Mouse (Mus musculus): ENCODE results near the gene Uncx. TPM values are rescaled to one million over a fixed set of nuclear protein-coding genes. Genes with fewer than 3 reads are reported as not detected.

The Uncx gene
- polyA plus RNA-seq, 1 experiment from 2014 or later: 24.9 TPM

DNA sequence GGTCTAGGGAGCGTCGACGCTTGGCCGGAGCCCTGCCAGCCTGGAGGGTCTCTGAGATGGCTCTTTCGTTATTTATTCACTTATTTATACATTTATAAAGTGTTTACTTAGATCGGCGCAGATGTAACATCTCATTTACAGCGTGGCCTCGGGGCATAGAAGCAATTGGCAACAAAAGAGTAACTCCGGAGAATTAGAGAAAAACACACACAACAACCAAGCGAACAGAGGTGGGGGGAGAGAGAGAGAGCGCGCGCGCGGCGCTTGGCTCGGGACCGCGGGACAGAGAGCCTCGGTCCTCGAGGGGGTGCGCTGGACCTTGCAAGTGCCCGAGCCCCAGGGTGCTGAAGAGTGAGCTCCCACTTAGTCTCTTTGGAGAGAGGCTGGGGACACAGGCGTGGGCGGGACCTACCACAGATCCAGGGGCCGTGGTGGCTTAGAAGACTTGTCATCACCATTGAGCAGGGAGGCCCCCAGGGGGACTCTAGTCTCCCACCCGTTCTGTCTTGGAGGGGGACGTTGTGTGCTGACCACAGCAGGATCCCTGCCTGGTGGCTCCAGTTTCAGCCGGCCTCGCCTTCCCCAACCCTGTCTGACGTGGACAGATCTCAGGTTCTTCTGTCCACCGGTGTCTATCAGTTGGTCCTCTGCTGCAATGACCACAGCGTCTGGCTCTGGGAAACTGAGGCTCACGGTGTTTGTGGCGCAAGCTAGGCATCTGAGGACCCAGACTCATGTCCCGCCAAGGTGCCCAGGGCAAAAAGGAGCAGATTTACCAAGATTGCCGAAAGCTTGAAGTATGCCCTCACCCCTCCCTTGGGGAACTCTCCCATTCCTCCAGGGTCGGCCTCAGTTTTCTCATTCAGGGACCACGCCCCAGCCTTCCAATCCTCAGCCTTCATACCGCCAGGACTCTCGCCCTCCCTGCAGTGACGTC is 14.5 kb downstream of the Uncx start:
- Histone ChIP-seq H3K27ac (ENCODE audit: low read depth, low read length) (peak overlapping the region; percentile 42; the same call in 1 of the 2 replicates), H3K9me3 (ENCODE audit: control insufficient read depth, low read length) (no peaks in the 10 kb centered on the region), H3K4me1 (ENCODE audit: control insufficient read depth, insufficient read depth, low read depth, low read length) (peaks cover 39% of the 10 kb centered on the region), H3K27me3 (replicated peaks; ENCODE audit: control insufficient read depth, insufficient read depth, low read length) (peaks cover 26% of the 10 kb centered on the region), H3K36me3 (ENCODE audit: control insufficient read depth, insufficient read depth, low read length) (no peaks in the 10 kb centered on the region), H3K9ac (ENCODE audit: low read depth, low read length) (no peak overlapping the region; the same call in 1 of the 2 replicates), H3K4me2 (ENCODE audit: low read length) (peak overlapping the region; percentile 46), H3K4me3 (ENCODE audit: low read length) (no peak overlapping the region)
- 4% methylated on average over 43 of the region's 43 CpGs for WGBS
- peak; percentile 46; the same call in 1 of the 2 replicates for ATAC-seq

DNA sequence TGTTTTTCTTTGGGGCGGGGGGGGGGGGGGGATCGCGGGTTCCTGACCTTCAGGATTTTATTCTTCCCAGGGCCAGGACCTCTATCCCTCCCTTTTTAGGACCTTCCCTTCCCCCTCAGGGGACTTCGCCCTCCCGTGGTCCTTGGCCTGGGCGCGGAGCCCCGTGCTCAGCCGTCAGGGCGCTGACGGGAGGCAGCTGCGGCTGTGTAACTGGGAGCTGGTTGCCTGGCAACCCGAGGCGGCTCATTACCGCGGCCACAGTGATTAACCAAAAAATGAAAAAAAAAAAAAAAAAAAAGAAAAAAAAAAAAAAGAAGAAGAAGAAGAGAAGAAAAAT is 15.1 kb downstream of the Uncx start:
- H3K4me1 ChIP-seq (ENCODE audit: control insufficient read depth, insufficient read depth, low read depth, low read length): peaks cover 39% of the 10 kb centered on the region
- no peak overlapping the region for H3K4me3 ChIP-seq (ENCODE audit: low read length)
- peak overlapping the region; percentile 42; the same call in 1 of the 2 replicates for H3K27ac ChIP-seq (ENCODE audit: low read depth, low read length)
- 0% methylated on average over 16 of the region's 16 CpGs for WGBS
- no peaks in the 10 kb centered on the region for H3K36me3 ChIP-seq (ENCODE audit: control insufficient read depth, insufficient read depth, low read length)
- ATAC-seq: peak; percentile 68; the same call in 1 of the 2 replicates
- no peaks in the 10 kb centered on the region for H3K9me3 ChIP-seq (ENCODE audit: control insufficient read depth, low read length)
- H3K4me2 ChIP-seq (ENCODE audit: low read length): peak overlapping the region; percentile 46
- H3K9ac ChIP-seq (ENCODE audit: low read depth, low read length): no peak overlapping the region
- peaks cover 24% of the 10 kb centered on the region for H3K27me3 ChIP-seq (replicated peaks; ENCODE audit: control insufficient read depth, insufficient read depth, low read length)

DNA sequence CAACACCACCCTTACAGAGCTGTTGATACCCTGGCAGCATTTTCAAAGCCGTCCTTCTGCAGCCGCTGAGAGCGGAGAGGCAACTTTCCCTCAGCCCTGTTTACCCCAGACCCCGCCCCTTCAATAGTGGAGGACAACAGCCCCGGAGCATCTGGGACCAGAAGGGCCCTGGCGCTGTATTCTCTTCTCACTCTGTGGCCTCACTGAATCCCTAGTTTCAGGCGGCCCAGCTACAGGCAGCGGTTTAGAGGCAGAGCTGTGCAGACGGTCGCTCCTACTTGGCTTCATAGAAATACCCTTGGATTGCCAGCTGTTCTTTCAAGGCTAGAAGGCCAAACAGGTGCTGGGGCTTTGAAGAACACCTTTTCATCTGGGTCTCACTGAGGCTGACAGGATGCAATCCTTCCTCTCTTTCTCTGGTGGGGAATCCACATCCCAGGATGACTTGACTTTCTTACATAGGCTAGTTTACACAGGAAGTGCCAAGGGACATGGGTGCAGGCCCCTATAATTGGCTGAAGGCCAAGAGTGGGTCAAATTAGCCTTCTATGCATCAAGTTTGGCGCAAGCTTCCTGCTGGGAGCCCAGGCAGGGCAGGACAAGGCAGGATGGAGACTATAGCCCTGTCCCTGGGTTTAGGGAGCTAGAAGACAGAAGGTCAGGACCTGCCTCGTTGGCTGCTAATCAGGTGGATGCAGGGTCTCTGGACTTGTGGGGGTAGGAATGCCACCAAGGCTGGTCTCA is 15.8 kb downstream of the Uncx start:
- WGBS: 8% methylated on average over 12 of the region's 12 CpGs
- no peaks in the 10 kb centered on the region for H3K9me3 ChIP-seq (ENCODE audit: control insufficient read depth, low read length)
- H3K27me3 ChIP-seq (replicated peaks; ENCODE audit: control insufficient read depth, insufficient read depth, low read length): peaks cover 18% of the 10 kb centered on the region
- ATAC-seq: 0 out of 2 replicates have a peak, but pooled peaks have one; percentile 54
- peak overlapping the region; percentile 69 for H3K27ac ChIP-seq (ENCODE audit: low read depth, low read length)
- no peaks in the 10 kb centered on the region for H3K36me3 ChIP-seq (ENCODE audit: control insufficient read depth, insufficient read depth, low read length)
- H3K9ac ChIP-seq (ENCODE audit: low read depth, low read length): no peak overlapping the region
- H3K4me1 ChIP-seq (ENCODE audit: control insufficient read depth, insufficient read depth, low read depth, low read length): peaks cover 37% of the 10 kb centered on the region
- H3K4me3 ChIP-seq (ENCODE audit: low read length): no peak overlapping the region
- H3K4me2 ChIP-seq (ENCODE audit: low read length): no peak overlapping the region

- no peak overlapping the region for H3K9ac ChIP-seq (ENCODE audit: low read depth, low read length)
- no peaks in the 10 kb centered on the region for H3K9me3 ChIP-seq (ENCODE audit: control insufficient read depth, low read length)
- no peak overlapping the region for H3K27ac ChIP-seq (ENCODE audit: low read depth, low read length)
- H3K27me3 ChIP-seq (replicated peaks; ENCODE audit: control insufficient read depth, insufficient read depth, low read length): peaks cover 15% of the 10 kb centered on the region
- H3K4me2 ChIP-seq (ENCODE audit: low read length): no peak overlapping the region
- H3K4me3 ChIP-seq (ENCODE audit: low read length): no peak overlapping the region
- H3K36me3 ChIP-seq (ENCODE audit: control insufficient read depth, insufficient read depth, low read length): no peaks in the 10 kb centered on the region
- ATAC-seq: no peak
- 52% methylated on average over 7 of the region's 7 CpGs for WGBS
- H3K4me1 ChIP-seq (ENCODE audit: control insufficient read depth, insufficient read depth, low read depth, low read length): peaks cover 33% of the 10 kb centered on the region
Measured at GRCm38 (mm10) chr5:139559782-139560181, 16.5 kb downstream of the Uncx start.

DNA sequence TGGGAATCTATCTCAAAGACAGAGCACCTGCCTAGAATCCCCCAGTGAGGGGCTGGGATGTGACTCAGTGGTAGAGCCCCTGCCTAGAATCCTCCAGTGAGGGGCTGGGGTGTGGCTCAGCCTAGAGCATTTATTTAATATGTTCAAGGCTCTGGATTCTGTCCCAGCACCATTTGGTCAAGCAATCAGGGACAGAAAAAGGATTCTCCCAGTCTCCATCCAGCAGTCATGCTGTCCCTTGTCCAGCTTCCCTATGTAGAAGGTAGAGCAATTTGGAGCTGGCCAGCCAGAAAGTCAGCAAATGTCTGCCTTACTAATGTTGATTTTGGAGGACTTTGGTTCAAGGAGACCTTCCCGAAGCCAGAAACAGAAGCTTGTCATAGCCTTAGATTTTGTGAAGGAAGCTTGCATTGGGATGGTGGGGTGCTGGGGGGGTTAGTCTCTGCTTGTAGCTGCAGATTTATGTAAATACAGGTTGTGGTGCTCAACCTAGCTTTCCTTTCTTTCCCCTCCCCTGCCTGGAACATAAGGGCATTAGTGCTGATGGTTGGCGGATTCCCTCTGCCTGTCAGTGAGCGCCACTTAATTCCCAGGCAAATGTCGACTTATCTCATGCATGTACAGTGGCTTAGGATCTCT is 18.2 kb downstream of the Uncx start:
- H3K9ac ChIP-seq (ENCODE audit: low read depth, low read length): no peak overlapping the region
- no peak overlapping the region for H3K27ac ChIP-seq (ENCODE audit: low read depth, low read length)
- peaks cover 32% of the 10 kb centered on the region for H3K4me1 ChIP-seq (ENCODE audit: control insufficient read depth, insufficient read depth, low read depth, low read length)
- H3K9me3 ChIP-seq (ENCODE audit: control insufficient read depth, low read length): no peaks in the 10 kb centered on the region
- no peaks in the 10 kb centered on the region for H3K36me3 ChIP-seq (ENCODE audit: control insufficient read depth, insufficient read depth, low read length)
- H3K4me2 ChIP-seq (ENCODE audit: low read length): no peak overlapping the region
- no peak overlapping the region for H3K4me3 ChIP-seq (ENCODE audit: low read length)
- ATAC-seq: no peak
- peaks cover 9% of the 10 kb centered on the region for H3K27me3 ChIP-seq (replicated peaks; ENCODE audit: control insufficient read depth, insufficient read depth, low read length)
- 58% methylated on average over 4 of the region's 4 CpGs for WGBS

GRCm38 (mm10) chr5:139564663-139565062 is 21.4 kb downstream of the Uncx start:
- H3K4me3 ChIP-seq (ENCODE audit: low read length): no peak overlapping the region
- peaks cover 8% of the 10 kb centered on the region for H3K4me1 ChIP-seq (ENCODE audit: control insufficient read depth, insufficient read depth, low read depth, low read length)
- no peak for ATAC-seq
- H3K36me3 ChIP-seq (ENCODE audit: control insufficient read depth, insufficient read depth, low read length): no peaks in the 10 kb centered on the region
- H3K4me2 ChIP-seq (ENCODE audit: low read length): no peak overlapping the region
- no peaks in the 10 kb centered on the region for H3K9me3 ChIP-seq (ENCODE audit: control insufficient read depth, low read length)
- no peak overlapping the region for H3K9ac ChIP-seq (ENCODE audit: low read depth, low read length)
- H3K27ac ChIP-seq (ENCODE audit: low read depth, low read length): no peak overlapping the region
- WGBS: 27% methylated on average over 2 of the region's 2 CpGs
- H3K27me3 ChIP-seq (replicated peaks; ENCODE audit: control insufficient read depth, insufficient read depth, low read length): peaks cover 6% of the 10 kb centered on the region

- Histone ChIP-seq H3K4me3 (ENCODE audit: low read length) (no peak overlapping the region), H3K27me3 (replicated peaks; ENCODE audit: control insufficient read depth, insufficient read depth, low read length) (peaks cover 6% of the 10 kb centered on the region), H3K9ac (ENCODE audit: low read depth, low read length) (no peak overlapping the region), H3K9me3 (ENCODE audit: control insufficient read depth, low read length) (no peaks in the 10 kb centered on the region), H3K27ac (ENCODE audit: low read depth, low read length) (no peak overlapping the region), H3K36me3 (ENCODE audit: control insufficient read depth, insufficient read depth, low read length) (no peaks in the 10 kb centered on the region), H3K4me1 (ENCODE audit: control insufficient read depth, insufficient read depth, low read depth, low read length) (peaks cover 5% of the 10 kb centered on the region; the same call in 1 of the 2 replicates), H3K4me2 (ENCODE audit: low read length) (no peak overlapping the region)
- no peak for ATAC-seq
- WGBS: 51% methylated on average over 4 of the region's 4 CpGs
Measured at GRCm38 (mm10) chr5:139565462-139565861, 22.2 kb downstream of the Uncx start.

DNA sequence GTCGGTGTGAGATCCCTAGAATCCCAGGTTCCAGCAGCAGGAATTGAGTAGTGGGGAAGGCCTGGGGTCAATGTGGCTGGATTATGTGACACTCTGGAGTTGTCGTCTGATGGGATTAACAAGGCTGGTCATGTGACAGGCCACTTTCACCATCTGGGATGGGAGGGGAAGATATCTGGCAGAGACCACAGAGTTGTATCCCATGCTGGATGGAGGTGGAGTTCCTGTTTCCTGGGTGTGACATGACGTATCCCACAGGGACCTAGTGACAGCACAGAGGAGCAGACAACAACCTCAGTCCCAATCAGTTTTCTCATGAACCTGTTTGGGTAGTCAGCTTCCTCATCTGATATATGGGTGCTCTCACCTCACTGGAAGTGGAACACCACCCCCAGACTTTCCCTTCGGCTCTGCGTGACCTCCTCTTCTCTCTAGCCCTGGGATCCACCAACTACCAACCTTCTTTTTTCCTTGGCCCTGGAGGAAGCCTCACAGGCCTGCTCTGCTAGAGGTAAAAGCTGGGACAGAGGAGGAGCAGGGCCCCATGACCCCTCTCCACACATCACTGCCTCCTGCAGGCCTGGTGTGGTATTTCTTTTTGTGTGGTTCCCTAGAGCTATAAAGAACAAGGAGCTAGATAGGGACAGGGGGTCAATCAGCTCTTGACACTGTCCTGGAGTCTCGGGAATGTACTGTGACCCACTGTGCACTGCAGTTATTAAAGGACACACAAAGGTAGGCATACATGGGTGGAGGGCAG is 23.5 kb downstream of the Uncx start:
- H3K4me3 ChIP-seq (ENCODE audit: low read length): no peak overlapping the region
- H3K4me2 ChIP-seq (ENCODE audit: low read length): no peak overlapping the region
- no peak overlapping the region for H3K9ac ChIP-seq (ENCODE audit: low read depth, low read length)
- no peak for ATAC-seq
- H3K27ac ChIP-seq (ENCODE audit: low read depth, low read length): no peak overlapping the region
- no peaks in the 10 kb centered on the region for H3K9me3 ChIP-seq (ENCODE audit: control insufficient read depth, low read length)
- no peaks in the 10 kb centered on the region for H3K36me3 ChIP-seq (ENCODE audit: control insufficient read depth, insufficient read depth, low read length)
- H3K4me1 ChIP-seq (ENCODE audit: control insufficient read depth, insufficient read depth, low read depth, low read length): peaks cover 5% of the 10 kb centered on the region; the same call in 1 of the 2 replicates
- peaks cover 4% of the 10 kb centered on the region; the same call in 1 of the 2 replicates for H3K27me3 ChIP-seq (replicated peaks; ENCODE audit: control insufficient read depth, insufficient read depth, low read length)
- 76% methylated on average over 6 of the region's 6 CpGs for WGBS
